Mouse (Mus musculus) thymus, postnatal 14 days (tissue): ENCODE measurements around the gene Rnf212b.
"Not testable (repeated sequence)": the region's sequence is repeated elsewhere in the genome, so short reads cannot be mapped to it uniquely, and the experiment has no call there.

ENCODE experiments used
- DNase-seq: peaks from one replicate; pipeline ENCODE4 v3.0.0; 2021

Gene Rnf212b

DNA sequence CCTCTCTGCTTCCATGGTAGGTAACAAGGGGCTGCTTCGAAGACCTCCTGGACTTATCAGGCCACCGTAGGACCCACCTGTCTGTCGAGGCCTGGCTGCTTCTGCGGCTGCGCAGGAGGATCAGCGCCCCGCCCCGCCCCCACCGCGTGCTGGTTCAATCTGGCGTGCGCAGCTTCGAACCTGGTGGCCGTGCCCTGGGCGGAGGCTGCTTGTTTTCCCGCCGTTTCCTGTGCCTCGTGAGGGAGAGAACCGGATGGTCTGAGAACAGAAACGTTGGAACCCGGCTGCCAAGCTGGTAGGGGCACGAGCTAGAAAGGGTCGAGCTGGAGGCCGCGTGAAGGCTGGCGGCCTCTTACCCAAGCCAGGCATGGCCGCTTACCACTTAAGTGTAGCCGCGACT is at the start of gene Rnf212b:
Gene Rnf212b (plus strand): TSS at position 151 of the 400 bp plus-strand sequence.
- DNase-seq, result no peak

DNA sequence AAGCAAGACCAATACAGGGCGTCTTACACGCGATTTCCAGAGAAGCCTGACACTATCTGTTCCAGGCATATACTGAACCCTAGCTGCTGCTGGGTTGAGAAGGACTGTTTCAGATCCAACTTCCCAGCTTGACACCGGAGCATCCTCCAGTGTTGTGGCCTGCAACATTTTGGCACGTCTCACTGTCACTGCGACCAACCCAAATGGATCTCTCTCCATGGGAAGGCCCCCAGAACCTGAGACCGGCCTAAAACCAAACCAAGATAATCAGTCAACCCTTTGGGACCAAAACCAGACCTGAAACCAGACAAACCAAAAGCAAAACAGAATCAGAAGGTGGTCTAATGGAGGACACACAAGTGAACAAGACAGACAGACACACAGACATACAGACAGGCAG is 47.0 kb upstream of the Rnf212b start:
- not testable (repeated sequence) for DNase-seq

DNA sequence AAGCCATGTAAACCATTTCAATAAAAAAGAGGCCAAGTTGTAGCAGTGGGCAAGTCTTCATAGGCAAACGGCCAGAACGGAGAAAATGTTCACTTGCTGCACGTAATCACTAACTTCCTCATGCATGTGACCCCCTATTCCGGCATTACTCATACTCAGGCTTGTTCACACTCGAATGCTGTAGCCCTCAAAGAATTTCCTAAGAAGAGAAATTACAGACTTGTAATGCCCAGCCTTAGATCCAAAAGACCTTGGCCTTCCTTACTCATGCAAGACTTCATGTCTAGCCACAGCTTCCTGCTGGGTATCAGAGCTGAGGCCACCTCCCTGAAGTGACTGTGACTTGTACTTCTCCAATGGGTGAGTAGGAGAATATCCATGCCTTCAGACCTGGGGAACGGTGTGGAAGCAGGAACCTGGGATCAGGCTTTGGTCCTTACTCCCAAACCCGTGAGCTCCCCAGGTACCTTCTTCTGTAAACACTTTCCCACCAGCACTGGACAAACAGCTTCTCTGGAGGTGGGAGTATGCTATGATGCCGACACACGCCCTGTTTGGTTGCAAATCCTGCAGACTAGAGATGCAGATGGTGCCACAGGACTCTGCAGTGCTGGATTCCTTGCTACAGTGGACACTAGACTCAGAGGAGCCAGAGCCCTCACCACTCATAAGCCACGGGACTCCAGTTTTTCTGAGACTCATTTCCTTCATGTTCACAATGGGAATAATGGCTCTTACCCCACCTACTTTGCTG is 45.5 kb upstream of the Rnf212b start:
- DNase-seq, result no peak

DNA sequence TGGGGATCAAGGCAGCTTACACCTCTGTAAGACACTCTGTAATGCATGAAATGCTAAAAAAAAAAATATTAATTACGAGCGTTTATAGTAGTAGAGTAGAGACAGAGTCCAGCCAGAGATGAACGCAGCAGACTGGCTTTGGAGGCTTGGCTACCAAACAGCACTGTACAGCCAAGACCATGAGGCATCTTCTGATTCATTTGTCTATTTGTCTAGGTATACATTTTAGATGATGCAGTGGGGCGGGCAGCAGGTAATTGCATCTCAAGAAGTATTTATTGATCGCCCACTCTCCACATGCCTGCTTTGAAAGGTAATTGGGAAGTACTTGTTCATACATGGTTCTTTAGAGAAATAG is 44.9 kb upstream of the Rnf212b start:
- DNase-seq, result no peak

DNA sequence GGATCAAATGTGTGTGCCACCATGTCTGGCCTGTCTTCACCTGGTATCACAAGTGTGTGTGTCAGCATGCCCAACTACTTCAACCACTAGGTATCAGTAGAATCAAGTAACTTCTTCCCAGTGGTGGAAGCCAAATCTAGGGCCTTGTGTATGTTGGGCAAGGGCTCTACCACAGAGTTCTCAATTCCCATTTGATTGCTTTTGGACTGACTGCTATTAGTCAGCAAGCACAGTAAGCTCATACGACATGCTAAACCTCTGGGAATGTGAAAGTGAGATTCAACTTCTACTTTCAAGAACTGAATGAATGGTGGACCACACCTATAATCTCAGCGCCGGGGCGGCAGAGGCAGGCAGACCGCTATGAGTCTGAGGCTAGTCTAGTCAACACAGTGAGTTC is 43.6 kb upstream of the Rnf212b start:
- DNase-seq, result no peak

DNA sequence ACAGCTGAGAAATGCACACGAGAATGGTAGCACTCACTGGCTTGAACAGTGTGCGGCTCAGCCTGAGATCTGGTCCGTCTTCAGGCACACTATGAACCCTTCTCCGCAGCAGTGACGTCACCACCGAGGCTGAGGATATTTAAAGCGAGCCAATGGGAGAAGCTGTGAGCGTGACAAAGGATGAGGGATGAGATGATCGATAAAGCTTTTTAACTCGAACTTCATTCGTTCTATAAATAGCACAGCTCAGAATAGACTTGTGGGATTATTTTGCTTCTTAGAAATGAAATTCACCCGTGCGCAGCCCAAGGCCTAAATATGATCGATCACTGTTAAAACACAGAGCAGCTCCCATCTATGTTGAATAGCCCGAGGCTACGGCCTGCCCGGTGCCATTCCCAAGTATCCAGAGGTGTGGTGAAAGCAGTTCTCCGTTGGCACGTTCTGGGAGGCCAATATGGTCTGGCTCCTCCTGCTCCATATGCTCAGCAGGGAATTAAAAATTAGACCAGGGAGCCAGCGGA is 41.5 kb upstream of the Rnf212b start:
- no peak for DNase-seq

DNA sequence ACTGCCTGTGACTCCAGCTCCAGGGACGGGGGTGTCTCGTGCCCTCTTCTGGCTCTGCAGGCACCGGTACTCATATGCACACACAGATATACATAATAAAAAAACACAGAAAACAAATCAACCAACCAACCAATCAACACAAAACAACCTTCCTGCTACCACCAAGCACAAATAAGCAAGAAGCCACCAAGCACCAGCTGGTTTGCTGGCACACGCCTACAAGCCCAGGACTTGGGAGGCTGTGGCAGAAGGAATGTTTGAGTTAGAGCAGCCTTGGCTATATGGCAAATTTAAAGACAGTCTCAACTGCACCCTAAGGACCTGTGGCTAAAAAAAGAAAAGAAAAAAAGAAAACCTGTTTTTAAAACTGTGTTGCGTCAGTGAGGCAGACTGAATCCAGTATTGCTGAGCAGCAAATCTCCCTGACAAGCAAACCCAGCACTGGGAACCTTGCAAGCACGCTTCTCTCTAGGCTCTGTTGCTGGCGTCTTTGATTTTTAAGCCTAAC is 38.4 kb upstream of the Rnf212b start:
- DNase-seq, result no peak

DNA sequence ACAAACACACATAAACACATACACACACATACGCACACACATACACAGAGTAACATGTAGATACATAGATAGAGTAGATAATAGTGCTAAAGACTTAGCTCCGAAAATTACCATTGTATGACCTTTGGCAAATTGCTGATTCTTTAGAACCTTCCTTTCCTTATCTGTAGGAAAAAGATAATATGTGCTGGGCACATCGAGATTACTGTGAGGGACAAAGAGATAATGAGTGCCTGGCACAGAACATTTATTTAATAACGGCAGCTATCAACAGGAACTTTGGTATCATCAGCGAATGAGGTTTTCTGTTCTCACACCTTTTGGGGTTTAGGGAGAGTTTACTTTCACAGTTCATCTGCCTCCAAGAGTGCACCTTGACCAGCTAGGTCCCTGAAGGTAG is 37.2 kb upstream of the Rnf212b start:
- no peak for DNase-seq

DNA sequence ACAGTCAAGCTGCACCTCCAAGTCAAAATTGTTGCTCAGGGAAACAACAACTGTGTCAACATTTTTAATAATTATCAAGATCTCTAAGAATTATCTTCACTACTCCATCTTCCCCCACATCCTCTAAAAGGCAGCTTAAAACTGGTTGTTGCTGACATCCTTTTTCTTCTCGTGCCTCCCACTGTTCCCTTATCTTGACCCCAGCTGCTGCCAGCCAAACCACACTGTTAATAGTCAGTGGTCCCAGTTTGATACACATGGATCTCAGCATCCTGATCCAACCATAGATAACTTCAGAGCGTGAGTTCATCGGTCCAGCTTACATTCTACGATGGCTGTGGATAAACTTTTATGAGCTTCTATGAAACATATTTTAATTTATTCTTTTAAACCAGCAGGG is 36.0 kb upstream of the Rnf212b start:
- DNase-seq, result no peak

DNA sequence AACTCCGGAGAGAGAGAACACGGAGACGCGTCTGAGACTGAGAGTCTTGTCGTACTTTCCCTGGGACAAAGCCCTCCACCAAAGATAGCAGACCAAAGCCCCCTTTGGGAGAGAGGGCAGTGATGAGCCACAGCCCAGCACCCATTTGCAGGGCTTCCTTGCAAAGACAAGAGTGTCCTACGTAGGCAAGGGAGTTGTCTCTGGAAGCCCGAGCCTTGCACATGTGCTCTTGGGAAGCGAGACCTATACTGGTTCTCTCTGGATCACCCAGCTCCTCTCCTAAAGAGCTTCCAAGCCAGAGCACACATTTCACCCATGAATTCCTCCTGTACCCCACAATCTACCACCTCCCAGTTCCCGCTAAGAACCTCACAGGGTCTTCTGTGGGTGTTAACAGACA is 33.9 kb upstream of the Rnf212b start:
- DNase-seq, result no peak

DNA sequence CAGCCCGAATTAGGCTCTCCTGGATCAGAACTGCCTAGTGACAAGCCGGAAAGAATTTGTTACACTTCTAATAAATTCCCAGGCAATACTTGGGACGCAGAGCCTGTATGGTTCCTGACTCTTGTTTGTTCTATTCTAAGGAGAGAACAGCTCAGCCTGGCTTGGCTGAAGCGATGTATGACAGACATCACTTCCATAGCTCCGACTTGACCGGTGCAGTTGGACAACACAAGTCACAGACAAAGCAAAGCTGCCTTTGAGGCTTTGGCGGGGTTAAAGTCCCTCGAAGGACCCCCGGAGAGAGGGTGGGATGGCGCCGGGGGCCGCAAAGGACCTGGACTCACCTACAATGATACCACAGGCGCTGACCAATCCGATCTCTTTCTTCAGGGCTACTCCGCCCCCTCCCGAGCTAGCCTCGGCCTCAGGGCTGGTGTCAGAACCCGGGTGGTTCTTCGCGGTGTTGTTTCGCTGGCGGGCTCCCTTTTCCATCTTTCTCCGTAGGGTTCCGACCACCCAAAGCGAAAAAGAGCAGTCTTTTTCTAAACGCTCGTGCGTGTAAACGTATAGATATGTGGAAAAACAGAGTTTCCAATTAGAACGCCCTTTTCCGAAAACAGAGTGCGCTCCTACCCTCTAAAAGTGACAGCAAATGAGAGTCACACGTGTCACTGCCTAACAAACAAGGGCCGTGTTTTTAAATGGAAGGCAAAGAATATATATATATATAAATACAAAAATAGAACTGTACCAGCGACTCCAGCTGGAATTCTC is 32.9 kb upstream of the Rnf212b start:
- DNase-seq, result peak; percentile 7

DNA sequence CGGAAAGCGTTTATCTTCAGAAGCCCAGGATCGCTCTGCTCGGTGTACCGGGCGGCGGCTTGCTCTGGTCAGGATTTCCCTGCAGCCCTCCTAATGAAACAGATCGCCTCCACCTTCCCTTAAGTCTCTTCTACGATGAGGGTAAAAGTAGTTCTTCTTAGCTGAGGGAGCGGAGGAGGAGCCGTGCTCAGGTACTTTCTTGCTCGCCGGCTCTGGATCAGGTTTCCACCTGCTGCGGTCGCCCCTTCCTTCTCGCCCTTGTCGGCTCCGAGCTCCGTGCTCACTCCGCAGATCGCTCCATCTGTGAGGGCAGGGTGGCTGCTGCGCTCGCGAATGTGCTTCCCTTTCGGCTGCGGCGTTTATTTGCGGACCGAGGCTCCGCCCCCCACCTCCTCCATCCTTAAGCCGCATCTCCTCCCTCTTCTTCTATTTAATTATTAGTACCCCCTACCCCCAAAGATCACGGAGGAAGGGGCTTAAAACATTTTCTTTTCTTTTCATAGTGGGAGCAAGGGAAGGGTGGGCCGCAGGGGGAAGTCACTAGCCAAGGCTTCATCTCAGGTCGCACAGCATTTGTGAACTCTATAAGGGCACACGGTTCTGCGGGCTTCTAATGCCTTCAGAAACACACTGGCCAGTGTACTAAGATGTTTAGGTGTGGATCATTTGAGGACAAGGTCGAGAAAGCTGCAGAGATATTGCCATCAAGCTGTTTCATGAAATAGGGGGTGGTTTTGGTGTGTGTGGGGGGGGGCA is 32.2 kb upstream of the Rnf212b start, which contains the start of gene Slc7a8:
Gene Slc7a8 (minus strand): TSS at position 337 of the 756 bp plus-strand sequence.
- DNase-seq, result peak; percentile 71

DNA sequence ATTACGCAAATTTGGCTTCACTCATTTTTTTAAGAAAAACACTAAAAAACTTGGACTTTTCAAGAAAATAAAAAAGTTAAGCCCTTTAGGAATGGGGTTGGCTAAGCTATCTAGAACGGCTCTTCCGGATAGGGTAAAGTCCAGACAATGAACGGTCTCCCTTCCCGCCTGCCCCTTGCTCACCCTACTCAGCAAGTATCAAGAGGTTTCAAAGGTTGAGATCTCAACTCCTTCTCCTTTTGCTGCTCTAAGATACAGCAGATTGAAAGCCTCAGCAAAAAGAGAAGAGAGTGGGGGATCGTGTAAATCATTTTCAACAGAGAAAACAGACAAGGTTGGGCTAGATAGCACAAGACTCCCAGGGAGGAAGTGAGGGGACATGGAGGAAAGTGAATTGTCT is 31.0 kb upstream of the Rnf212b start:
- DNase-seq, result no peak

DNA sequence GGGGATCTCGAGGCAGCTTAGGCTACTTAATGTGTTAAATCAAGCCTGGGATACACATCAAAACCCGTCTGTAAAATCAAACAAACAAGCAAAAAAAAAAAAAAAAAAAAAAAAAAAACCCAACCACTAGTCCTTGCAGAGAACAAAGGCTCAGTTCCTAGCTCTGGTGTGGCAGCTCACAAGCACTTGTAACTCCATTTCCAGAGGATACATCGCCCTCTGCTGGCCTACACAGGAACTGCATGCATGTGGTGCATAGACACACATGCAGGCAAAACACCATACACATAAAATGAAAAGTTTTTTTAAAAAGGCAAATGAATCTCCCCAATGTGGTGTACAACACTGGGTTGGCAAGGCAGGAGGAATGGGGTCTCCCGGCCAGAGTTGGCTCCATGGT is 28.0 kb upstream of the Rnf212b start:
- DNase-seq, result peak; percentile 86

DNA sequence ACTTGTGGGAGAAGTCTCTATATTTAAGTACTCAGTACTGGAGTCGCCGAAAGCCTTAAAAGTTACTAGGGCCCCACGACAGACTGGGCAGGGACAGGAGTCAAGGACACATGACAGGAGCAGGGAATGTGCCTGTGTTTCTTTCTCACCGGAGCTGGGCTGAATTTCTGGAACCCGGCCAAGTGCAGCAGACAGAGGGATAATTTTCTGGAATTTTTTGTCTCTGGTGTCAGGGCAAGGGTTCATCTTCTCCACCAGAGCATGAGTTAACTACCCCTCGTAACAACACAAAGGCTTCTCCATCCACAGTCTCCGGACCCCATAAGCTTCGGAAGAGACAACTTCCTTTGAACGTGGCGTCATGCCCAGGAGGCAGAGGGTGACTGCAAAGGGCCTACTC is 27.5 kb upstream of the Rnf212b start:
- DNase-seq, result no peak

DNA sequence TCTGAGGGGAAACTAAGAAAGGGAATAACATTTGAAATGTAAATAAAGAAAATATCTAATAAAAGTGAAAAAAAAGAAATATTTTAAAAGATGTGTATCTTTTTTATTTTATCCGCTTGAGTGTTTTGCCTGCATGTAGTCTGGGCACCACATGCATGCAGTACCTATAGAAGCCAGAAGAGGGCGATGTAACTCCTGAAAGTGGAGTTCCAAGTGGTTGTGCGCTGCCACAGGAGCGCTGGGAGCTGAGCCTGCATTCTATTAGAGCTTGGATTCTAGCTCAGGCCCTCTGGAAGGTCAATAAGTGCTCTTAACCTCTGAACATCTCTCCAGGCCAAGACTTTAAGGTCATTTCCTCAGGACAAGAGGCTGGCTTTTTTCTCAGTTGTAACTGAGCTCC is 26.7 kb upstream of the Rnf212b start:
- peak; percentile 10 for DNase-seq

DNA sequence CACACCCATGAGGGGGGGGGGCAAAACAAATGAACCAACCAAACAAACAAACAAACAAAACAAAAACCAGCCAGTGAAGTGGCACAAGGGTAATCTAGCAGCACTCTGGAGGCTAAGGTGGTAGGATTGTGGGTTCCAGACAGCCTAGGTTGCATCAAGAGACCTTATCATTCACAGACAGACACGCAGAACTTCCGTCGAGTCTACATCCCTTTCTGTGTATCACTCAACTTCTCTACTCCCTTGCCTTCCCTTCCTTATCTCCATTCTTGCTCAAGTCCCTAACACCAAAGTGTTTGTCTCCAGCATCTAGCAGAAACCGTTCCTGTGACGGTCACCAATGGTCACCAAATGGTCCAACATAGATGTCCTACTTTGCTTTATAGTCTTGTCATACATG is 25.7 kb upstream of the Rnf212b start:
- no peak for DNase-seq

DNA sequence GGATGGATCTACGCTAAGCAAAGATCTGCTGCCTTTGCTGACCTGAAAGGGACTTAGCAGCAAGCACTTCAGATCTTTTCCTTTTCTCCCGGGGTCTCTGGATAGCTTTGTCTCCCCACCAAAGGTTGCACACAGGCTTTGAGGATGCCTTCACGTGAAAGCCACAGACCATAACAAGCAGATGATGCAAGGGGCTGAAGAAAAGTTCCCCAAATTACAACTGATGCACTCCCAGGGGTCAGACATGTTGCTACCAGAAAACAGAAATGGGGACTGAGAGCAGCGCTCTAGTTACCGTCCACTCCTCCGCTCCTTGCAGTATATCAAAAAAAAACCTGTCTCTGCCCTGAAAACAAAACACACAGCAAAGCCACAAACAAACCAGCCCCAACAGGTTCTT is 21.8 kb upstream of the Rnf212b start:
- DNase-seq, result no peak

DNA sequence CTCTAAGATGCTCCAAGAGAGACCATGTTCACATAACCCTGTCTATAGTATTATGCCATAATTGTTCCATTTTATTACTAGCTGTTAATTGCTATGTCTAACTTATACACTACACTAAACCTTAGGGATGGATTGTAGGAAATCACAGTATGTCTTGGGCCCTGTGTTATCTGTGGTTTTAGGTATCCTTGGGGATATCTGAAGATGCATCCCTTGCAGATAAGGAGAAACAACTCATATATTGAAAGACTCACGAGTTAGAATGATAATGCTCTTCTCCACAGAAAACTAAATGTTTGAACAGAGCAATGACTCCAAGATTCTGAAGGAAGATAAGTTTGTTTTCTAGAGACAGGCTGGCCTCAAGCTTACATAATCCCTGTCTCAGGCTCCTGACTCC is 20.6 kb upstream of the Rnf212b start:
- DNase-seq, result no peak

DNA sequence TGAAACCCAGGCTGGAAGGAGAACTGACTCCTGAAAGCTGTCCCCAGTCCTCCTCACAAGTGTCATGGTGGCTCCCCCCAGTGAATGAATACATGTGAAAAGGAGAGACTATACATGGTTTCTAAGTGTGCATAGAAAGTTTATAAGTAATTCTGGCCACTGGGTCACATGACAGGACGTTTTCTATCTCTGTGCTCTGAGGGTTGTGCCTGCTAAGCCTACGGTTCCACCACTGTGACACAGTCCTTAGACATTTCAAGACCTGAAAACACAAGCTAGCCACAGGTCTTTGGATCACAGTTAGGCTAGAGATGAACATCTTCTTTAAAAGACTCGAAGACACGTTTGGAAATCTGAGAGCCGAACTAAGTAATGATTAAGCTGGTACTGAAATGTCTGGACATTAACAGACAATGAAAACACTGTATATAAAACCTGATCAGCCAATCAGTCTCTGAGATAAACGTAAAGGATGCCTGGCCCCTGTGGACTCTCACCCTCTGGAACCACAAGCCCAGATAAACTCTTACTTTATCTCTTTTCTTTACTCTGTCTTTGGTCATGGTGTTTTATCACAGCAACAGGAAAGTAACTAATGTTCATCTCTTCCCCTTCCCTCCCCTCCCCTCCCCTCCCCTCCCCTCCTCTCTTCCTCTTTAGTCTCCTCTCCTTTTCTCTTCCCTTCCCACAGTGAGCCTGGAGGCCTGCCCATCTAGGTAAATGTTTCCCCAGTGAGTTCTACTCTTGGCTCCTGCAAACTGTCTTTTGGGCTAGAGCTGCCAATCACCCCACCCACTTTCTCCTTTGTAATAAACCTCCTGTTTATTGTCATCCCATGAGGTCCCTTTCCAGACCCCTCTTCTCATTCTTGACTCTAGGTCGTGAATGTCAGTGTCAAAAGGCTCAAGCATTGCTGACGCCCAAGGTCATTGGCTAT is 19.8 kb upstream of the Rnf212b start:
- no peak for DNase-seq

DNA sequence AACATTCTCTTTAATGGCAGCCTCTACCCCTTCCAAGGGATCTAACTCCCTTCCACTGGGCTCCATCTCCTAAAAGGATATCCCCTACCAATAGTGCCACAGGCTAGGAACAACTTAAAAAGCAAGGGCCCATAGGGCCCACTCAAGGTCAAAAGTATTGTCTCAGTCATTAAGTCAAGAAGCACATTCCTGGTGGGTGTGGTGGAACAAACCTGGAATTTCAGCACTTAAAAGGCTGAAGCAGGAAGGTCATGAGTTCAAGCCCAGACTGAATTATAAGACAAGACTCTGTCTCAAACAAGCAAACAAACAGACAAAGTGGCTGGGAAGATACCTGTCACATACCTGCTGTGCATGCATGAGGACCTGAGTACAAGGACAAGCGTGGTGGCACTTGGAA is 18.0 kb upstream of the Rnf212b start:
- no peak for DNase-seq

DNA sequence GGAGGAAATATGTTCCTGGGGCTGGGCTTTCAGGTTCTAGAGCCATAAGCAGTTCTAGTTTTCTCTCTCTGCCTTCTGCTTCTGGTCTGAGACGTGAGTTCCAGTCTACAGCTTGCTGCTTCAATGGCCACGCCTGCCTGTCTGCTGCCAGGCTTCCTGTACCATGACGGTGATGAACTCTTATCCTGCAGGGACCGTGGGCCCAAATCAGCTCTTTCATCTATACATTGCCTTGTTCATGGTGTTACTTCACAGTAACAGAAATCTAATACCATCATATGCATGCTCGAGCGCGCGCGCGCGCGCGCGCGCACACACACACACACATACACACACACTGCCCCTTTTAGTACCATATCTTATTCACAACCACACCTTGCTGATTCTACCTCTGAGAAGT is 17.2 kb upstream of the Rnf212b start:
- DNase-seq, result no peak
